Mouse (Mus musculus) ES-E14 (cell line): ENCODE data around the gene Mapkap1. TPM values are rescaled to one million over a fixed set of nuclear protein-coding genes. Genes with fewer than 3 reads are reported as not detected.
"Not testable (repeated sequence)": the region's sequence is repeated elsewhere in the genome, so short reads cannot be mapped to it uniquely, and the experiment has no call there.

ENCODE experiments used
- DNase-seq: peaks from one replicate; pipeline ENCODE4 v3.0.0-alpha.2; 2013; ENCODE audit warnings: low read depth, low spot score
- H3K27ac ChIP-seq: 2 replicates; pipeline ENCODE4 v1.5.1; 2012; ENCODE audit warnings: low read depth, mild to moderate bottlenecking, low read length, moderate library complexity, mixed read lengths; ENCODE audit not compliant: poor library complexity, insufficient read depth, severe bottlenecking
- H3K36me3 ChIP-seq: 2 replicates; pipeline ENCODE4 v1.6.1; 2012; ENCODE audit warnings: mild to moderate bottlenecking, low read length, moderate library complexity, mixed read lengths; ENCODE audit not compliant: control insufficient read depth, poor library complexity, insufficient read depth, severe bottlenecking
- H3K4me1 ChIP-seq, 2 experiments: fragments of 150-350 bp in 1 of 2; sonication (generic) in 1 of 2; 2 replicates each; pipeline ENCODE4 v1.6.1; 2012; ENCODE audit warnings: low read length in 2 of 2, mild to moderate bottlenecking in 1 of 2, mixed read lengths in 1 of 2; ENCODE audit not compliant: control insufficient read depth in 2 of 2, insufficient read depth in 2 of 2, poor library complexity in 1 of 2
- H3K4me3 ChIP-seq, 2 experiments: fragments of 150-350 bp in 1 of 2; sonication (generic) in 1 of 2; 2 replicates each; pipeline ENCODE4 v1.5.1; 2012; ENCODE audit warnings: low read length in 2 of 2, low read depth in 1 of 2, mild to moderate bottlenecking in 1 of 2, mixed read lengths in 1 of 2; ENCODE audit not compliant: insufficient read depth in 1 of 2, poor library complexity in 1 of 2, severe bottlenecking in 1 of 2
- H3K9ac ChIP-seq: 2 replicates; pipeline ENCODE4 v1.6.1; 2012; ENCODE audit warnings: low read depth, mild to moderate bottlenecking, low read length, mixed read lengths; ENCODE audit not compliant: poor library complexity, insufficient read depth, severe bottlenecking
- H3K9me3 ChIP-seq: fragments of 150-350 bp; sonication (generic); 2 replicates; pipeline ENCODE4 v1.6.1; 2012; ENCODE audit warnings: low read depth, mild to moderate bottlenecking, low read length; ENCODE audit not compliant: control insufficient read depth, insufficient read depth
- CHD2 ChIP-seq: IDR thresholded peaks from 2 replicates; pipeline ENCODE4 v1.6.1; 2014; ENCODE audit warnings: mild to moderate bottlenecking, low read depth, low read length, inconsistent platforms
- HCFC1 ChIP-seq: IDR thresholded peaks from 2 replicates; pipeline ENCODE4 v1.6.1; 2012; ENCODE audit warnings: low read length, inconsistent platforms, borderline replicate concordance; ENCODE audit not compliant: insufficient read depth
- MAFK ChIP-seq: IDR thresholded peaks from 2 replicates; pipeline ENCODE4 v1.6.1; 2014; ENCODE audit warnings: mild to moderate bottlenecking, low read depth, low read length, inconsistent platforms; ENCODE audit not compliant: insufficient read depth
- ZC3H11A ChIP-seq: IDR thresholded peaks from 2 replicates; pipeline ENCODE4 v1.6.1; 2012; ENCODE audit warnings: low read depth, mild to moderate bottlenecking, inconsistent platforms, low read length, borderline replicate concordance
- ZNF384 ChIP-seq: IDR thresholded peaks from 2 replicates; pipeline ENCODE4 v1.6.1; 2012; ENCODE audit warnings: low read depth, low read length, inconsistent platforms
- in situ Hi-C, 2 experiments: fragments of 600-800 bp; cut with MboI; formaldehyde crosslinking; loops; one replicate each; pipeline ENCODE4 v1.15.1; 2025; ENCODE audit warnings: low sequenced_read_pairs in 2 of 2, inconsistent platforms in 1 of 2; ENCODE audit not compliant: unreplicated experiment in 2 of 2
- total RNA-seq: library from RNA; depleted of rRNA; stranded (reverse); fragments of 300-350 nt; gene quantifications from 2 replicates; pipeline ENCODE4 v1.2.3, GENCODE M21; 2012

Mapkap1 gene
- total RNA-seq, 1 experiment: 47.3 TPM

- 0 out of 2 replicates have a peak, but pooled peaks cover 3% of the 10 kb centered on the region for H3K36me3 ChIP-seq
- TF ChIP-seq HCFC1: no peak
- TF ChIP-seq ZNF384: no peak
- no peak for TF ChIP-seq MAFK
- no peak for TF ChIP-seq CHD2
- no peak for TF ChIP-seq ZC3H11A
- H3K4me1 ChIP-seq: no peaks in the 10 kb centered on the region
- no peaks in the 10 kb centered on the region for H3K9me3 ChIP-seq
- DNase-seq: no peak
- H3K9ac ChIP-seq: no peak overlapping the region
- in situ Hi-C loops: no loop called here
- H3K4me3 ChIP-seq: no peak overlapping the region
- no peak overlapping the region for H3K27ac ChIP-seq
Observed at GRCm38 (mm10) chr2:34430663-34431062, 24.1 kb downstream of the Mapkap1 start.

- no peak overlapping the region for H3K9ac ChIP-seq
- 0 out of 2 replicates have a peak, but pooled peaks cover 3% of the 10 kb centered on the region for H3K36me3 ChIP-seq
- no peak overlapping the region for H3K27ac ChIP-seq
- H3K4me1 ChIP-seq: peaks cover 0 to under 1% of the 10 kb centered on the region in 2 experiments; a peak in 1 of 4 replicates
- no peaks in the 10 kb centered on the region for H3K9me3 ChIP-seq
- H3K4me3 ChIP-seq: no peak overlapping the region
- TF ChIP-seq CHD2: no peak
- no peak for TF ChIP-seq HCFC1
- no peak for TF ChIP-seq ZNF384
- no peak for TF ChIP-seq ZC3H11A
- no peak for TF ChIP-seq MAFK
- DNase-seq: no peak
- in situ Hi-C loops: no loop called here
Observed at GRCm38 (mm10) chr2:34431701-34432372, 25.3 kb downstream of the Mapkap1 start.

- H3K27ac ChIP-seq, in situ Hi-C loops, DNase-seq, H3K9me3 ChIP-seq, H3K9ac ChIP-seq, H3K4me3 ChIP-seq, H3K36me3 ChIP-seq, H3K4me1 ChIP-seq: not testable (repeated sequence)
Observed at GRCm38 (mm10) chr2:34432887-34433286, 26.3 kb downstream of the Mapkap1 start.

- H3K4me3 ChIP-seq: no peak overlapping the region
- in situ Hi-C loops: no loop called here
- no peak overlapping the region for H3K9ac ChIP-seq
- no peak for TF ChIP-seq CHD2
- no peak for TF ChIP-seq ZNF384
- TF ChIP-seq MAFK: no peak
- H3K4me1 ChIP-seq: peaks cover 0 to 2% of the 10 kb centered on the region in 2 experiments; a peak in 1 of 4 replicates
- H3K9me3 ChIP-seq: no peaks in the 10 kb centered on the region
- no peak for DNase-seq
- H3K27ac ChIP-seq: no peak overlapping the region
- 0 out of 2 replicates have a peak, but pooled peaks cover 3% of the 10 kb centered on the region for H3K36me3 ChIP-seq
Observed at GRCm38 (mm10) chr2:34436321-34436720, 29.8 kb downstream of the Mapkap1 start.

GRCm38 (mm10) chr2:34448756-34449155, 42.2 kb downstream of the Mapkap1 start:
- no peak overlapping the region for H3K4me3 ChIP-seq
- in situ Hi-C loops: no loop called here
- H3K4me1 ChIP-seq: no peaks in the 10 kb centered on the region
- DNase-seq: no peak
- H3K9me3 ChIP-seq: no peaks in the 10 kb centered on the region
- no peak overlapping the region for H3K9ac ChIP-seq
- no peaks in the 10 kb centered on the region for H3K36me3 ChIP-seq
- no peak overlapping the region for H3K27ac ChIP-seq
- no peak for TF ChIP-seq MAFK
- TF ChIP-seq ZC3H11A: no peak
- no peak for TF ChIP-seq HCFC1
- no peak for TF ChIP-seq CHD2
- no peak for TF ChIP-seq ZNF384
